Mouse (Mus musculus): Measurements from ENCODE around the gene Hcfc1r1. TPM values are rescaled to one million over a fixed set of nuclear protein-coding genes. Genes with fewer than 3 reads are reported as not detected.

The Hcfc1r1 gene
- polyA plus RNA-seq, 1 experiment from 2014 or later = 65.5 TPM

Other genes with a start within 250 kb of the Hcfc1r1 start
- not detected in 2 replicates for gene Vmn2r117, start 193.9 kb upstream of the Hcfc1r1 start, polyA plus RNA-seq (2016; fragmentation: Nextera tagmentation; extraction: Ambion mirVana)
- 20.8 and 21.3 TPM in 2 replicates for gene Zfp213, start 109.4 kb upstream of the Hcfc1r1 start, polyA plus RNA-seq (2016; fragmentation: Nextera tagmentation; extraction: Ambion mirVana)
- 24.9 and 26.1 TPM in 2 replicates for gene Zfp13, start 74.1 kb upstream of the Hcfc1r1 start, polyA plus RNA-seq (2016; fragmentation: Nextera tagmentation; extraction: Ambion mirVana)
- 0.46 and 0.93 TPM in 2 replicates for gene Zscan10, start 72.7 kb upstream of the Hcfc1r1 start, polyA plus RNA-seq (2016; fragmentation: Nextera tagmentation; extraction: Ambion mirVana)
- gene Mmp25, start 28.3 kb upstream of the Hcfc1r1 start, polyA plus RNA-seq (2016; fragmentation: Nextera tagmentation; extraction: Ambion mirVana) = 1.9 and 2.3 TPM in 2 replicates
- gene Bicdl2, start 13.1 kb upstream of the Hcfc1r1 start, polyA plus RNA-seq (2016; fragmentation: Nextera tagmentation; extraction: Ambion mirVana) = 0.50 and 0.57 TPM in 2 replicates
- gene Thoc6, start 286 bp downstream of the Hcfc1r1 start, polyA plus RNA-seq (2016; fragmentation: Nextera tagmentation; extraction: Ambion mirVana) = 43.8 and 47.5 TPM in 2 replicates
- 2.8 and 4.2 TPM in 2 replicates for gene Tnfrsf12a, start 3.9 kb downstream of the Hcfc1r1 start, polyA plus RNA-seq (2016; fragmentation: Nextera tagmentation; extraction: Ambion mirVana)
- 14.6 and 35.0 TPM in 2 replicates for gene Cldn6, start 5.7 kb downstream of the Hcfc1r1 start, polyA plus RNA-seq (2016; fragmentation: Nextera tagmentation; extraction: Ambion mirVana)
- 5.5 and 14.6 TPM in 2 replicates for gene Cldn9, start 10.4 kb downstream of the Hcfc1r1 start, polyA plus RNA-seq (2016; fragmentation: Nextera tagmentation; extraction: Ambion mirVana)
- gene 1520401A03Rik, start 49.2 kb downstream of the Hcfc1r1 start, polyA plus RNA-seq (2016; fragmentation: Nextera tagmentation; extraction: Ambion mirVana) = 0.21 and 1.2 TPM in 2 replicates
- 29.1 and 31.2 TPM in 2 replicates for gene Pkmyt1, start 52.7 kb downstream of the Hcfc1r1 start, polyA plus RNA-seq (2016; fragmentation: Nextera tagmentation; extraction: Ambion mirVana)
- gene Paqr4, start 67.3 kb downstream of the Hcfc1r1 start, polyA plus RNA-seq (2016; fragmentation: Nextera tagmentation; extraction: Ambion mirVana) = 40.3 and 41.6 TPM in 2 replicates
- 2.9 and 5.7 TPM in 2 replicates for gene Kremen2, start 72.2 kb downstream of the Hcfc1r1 start, polyA plus RNA-seq (2016; fragmentation: Nextera tagmentation; extraction: Ambion mirVana)
- gene Flywch1, start 98.0 kb downstream of the Hcfc1r1 start, polyA plus RNA-seq (2016; fragmentation: Nextera tagmentation; extraction: Ambion mirVana) = 203 and 212 TPM in 2 replicates
- gene Flywch2, start 112.5 kb downstream of the Hcfc1r1 start, polyA plus RNA-seq (2016; fragmentation: Nextera tagmentation; extraction: Ambion mirVana) = 48.1 and 49.4 TPM in 2 replicates
- gene Srrm2, start 116.9 kb downstream of the Hcfc1r1 start, polyA plus RNA-seq (2016; fragmentation: Nextera tagmentation; extraction: Ambion mirVana) = 670 and 682 TPM in 2 replicates
- 1,047 and 1,117 TPM in 2 replicates for gene Elob, start 155.5 kb downstream of the Hcfc1r1 start, polyA plus RNA-seq (2016; fragmentation: Nextera tagmentation; extraction: Ambion mirVana)
- gene Prss33, start 162.5 kb downstream of the Hcfc1r1 start, polyA plus RNA-seq (2016; fragmentation: Nextera tagmentation; extraction: Ambion mirVana) = 0.26 TPM in 1 of 2 replicates, not detected in the other
- not detected in 2 replicates for gene Prss32, start 170.3 kb downstream of the Hcfc1r1 start, polyA plus RNA-seq (2016; fragmentation: Nextera tagmentation; extraction: Ambion mirVana)
- gene Prss41, start 170.6 kb downstream of the Hcfc1r1 start, polyA plus RNA-seq (2016; fragmentation: Nextera tagmentation; extraction: Ambion mirVana) = 0.72 and 1.3 TPM in 2 replicates
- gene Prss21, start 194.5 kb downstream of the Hcfc1r1 start, polyA plus RNA-seq (2016; fragmentation: Nextera tagmentation; extraction: Ambion mirVana) = not detected in 2 replicates
- gene Dcpp1, start 207.3 kb downstream of the Hcfc1r1 start, polyA plus RNA-seq (2016; fragmentation: Nextera tagmentation; extraction: Ambion mirVana) = not detected in 2 replicates
- gene Dcpp2, start 207.3 kb downstream of the Hcfc1r1 start, polyA plus RNA-seq (2016; fragmentation: Nextera tagmentation; extraction: Ambion mirVana) = not detected in 2 replicates
- not detected in 2 replicates for gene Dcpp3, start 243.9 kb downstream of the Hcfc1r1 start, polyA plus RNA-seq (2016; fragmentation: Nextera tagmentation; extraction: Ambion mirVana)

Data from hindbrain, embryonic 12.5 days (tissue).